22 mouse cellular contexts compared by ENCODE assay signal in genomic region chr2:31712716-31713115, GRCm38 (mm10). TPM values are rescaled to one million over a fixed set of nuclear protein-coding genes. Genes with fewer than 3 reads are reported as not detected.
A peak's percentile ranks its signal among the peaks of the same experiment; 100 is the strongest.
DNase-seq lines count a peak whose midpoint lies in the region; ATAC-seq and TF ChIP-seq lines count a peak whose summit lies in the region.
"Had no signal": no experiment of that assay in that cellular context is flagged by ENCODE, and none has a peak within 500 bp of the region (broad histone marks: within the 10 kb centered on the region; RNA-seq: fewer than 3 reads in every experiment).

No protein-coding gene starts in this region.

- H3K9ac ChIP-seq in forebrain, embryonic 14.5 days (ENCODE audit: low read length): no peak overlapping the region
- no peak overlapping the region for H3K9ac ChIP-seq in forebrain, embryonic 16.5 days (replicated peaks; ENCODE audit: low read depth, low read length)
- no peak overlapping the region for H3K9ac ChIP-seq in midbrain, postnatal 0 days (replicated peaks; ENCODE audit: low read length, poor library complexity, severe bottlenecking)
- no peak overlapping the region for H3K9ac ChIP-seq in midbrain, embryonic 16.5 days (ENCODE audit: low read depth, low read length)
- H3K9ac ChIP-seq: embryonic facial prominence, embryonic 12.5 days; forebrain, embryonic 13.5 days; forebrain, postnatal 0 days had no signal

- TF ChIP-seq CTCF in midbrain, postnatal 0 days (IDR thresholded peaks at IDR 0.05): no peak

- H3K27me3 ChIP-seq in forebrain, embryonic 14.5 days (replicated peaks; ENCODE audit: control insufficient read depth, insufficient read depth, low read length): no peaks in the 10 kb centered on the region
- H3K27me3 ChIP-seq in forebrain, embryonic 16.5 days (replicated peaks; ENCODE audit: control insufficient read depth, insufficient read depth, low read length): no peaks in the 10 kb centered on the region
- H3K27me3 ChIP-seq in midbrain, postnatal 0 days (ENCODE audit: insufficient read depth, low read length): no peaks in the 10 kb centered on the region
- H3K27me3 ChIP-seq in midbrain, embryonic 16.5 days (ENCODE audit: control insufficient read depth, insufficient read depth, low read depth, low read length): no peaks in the 10 kb centered on the region
- H3K27me3 ChIP-seq: CH12.LX; embryonic facial prominence, embryonic 12.5 days; forebrain, embryonic 13.5 days; Patski had no signal

- H3K9me3 ChIP-seq in forebrain, embryonic 14.5 days (replicated peaks; ENCODE audit: control insufficient read depth, low read length): no peaks in the 10 kb centered on the region
- no peaks in the 10 kb centered on the region for H3K9me3 ChIP-seq in forebrain, embryonic 16.5 days (ENCODE audit: control insufficient read depth, low read length)
- no peaks in the 10 kb centered on the region for H3K9me3 ChIP-seq in midbrain, postnatal 0 days (ENCODE audit: low read length)
- H3K9me3 ChIP-seq in midbrain, embryonic 16.5 days (replicated peaks; ENCODE audit: control insufficient read depth, low read length, poor library complexity, severe bottlenecking): no peaks in the 10 kb centered on the region
- H3K9me3 ChIP-seq: embryonic facial prominence, embryonic 10.5 days; embryonic facial prominence, embryonic 12.5 days; forebrain, embryonic 13.5 days; G1E had no signal

- ATAC-seq in forebrain, embryonic 14.5 days: no peak
- ATAC-seq in forebrain, embryonic 16.5 days: no peak
- ATAC-seq in midbrain, postnatal 0 days (ENCODE audit: low FRiP score): no peak
- no peak for ATAC-seq in midbrain, embryonic 16.5 days
- ATAC-seq: activated CD4-positive, CD25-positive, alpha-beta regulatory T cell, adult 4 months; CD4-positive, CD25-positive, alpha-beta regulatory T cell, adult 4 months; forebrain, embryonic 13.5 days; forebrain, postnatal 0 days; Patski had no signal

- H3K36me3 ChIP-seq in forebrain, embryonic 14.5 days (ENCODE audit: control insufficient read depth, insufficient read depth, low read length): no peaks in the 10 kb centered on the region
- H3K36me3 ChIP-seq in forebrain, embryonic 16.5 days (ENCODE audit: control insufficient read depth, insufficient read depth): no peaks in the 10 kb centered on the region
- H3K36me3 ChIP-seq in midbrain, postnatal 0 days (ENCODE audit: insufficient read depth, low read length): no peaks in the 10 kb centered on the region
- no peaks in the 10 kb centered on the region for H3K36me3 ChIP-seq in midbrain, embryonic 16.5 days (ENCODE audit: control insufficient read depth, insufficient read depth, low read length)

- H3K4me3 ChIP-seq in forebrain, embryonic 14.5 days (ENCODE audit: low read depth, low read length): no peak overlapping the region
- no peak overlapping the region for H3K4me3 ChIP-seq in forebrain, embryonic 16.5 days (replicated peaks; ENCODE audit: low read length)
- H3K4me3 ChIP-seq in midbrain, postnatal 0 days (ENCODE audit: low read depth, low read length): no peak overlapping the region
- no peak overlapping the region for H3K4me3 ChIP-seq in midbrain, embryonic 16.5 days (ENCODE audit: low read depth, low read length)
- H3K4me3 ChIP-seq: embryonic facial prominence, embryonic 10.5 days; embryonic facial prominence, embryonic 12.5 days; forebrain, embryonic 13.5 days had no signal

- peak; percentile 53 to 63 for DNase-seq in cerebellum, postnatal 10 days
- DNase-seq in cerebellum, adult 9-11 months: no peak
- peak; percentile 7 for DNase-seq in forebrain, embryonic 14.5 days (ENCODE audit: low spot score)
- DNase-seq in midbrain, postnatal 0 days (ENCODE audit: low spot score): peak; percentile 25
- DNase-seq: adrenal gland, adult 8-10 months; adrenal gland, postnatal 14 days; adrenal gland, postnatal 36 days; B cell, adult 2 months; cerebellum, adult 11-12 months; cerebellum, adult 8-10 months; cerebellum, postnatal 25 days; forebrain, postnatal 0 days had no signal

- H3K4me1 ChIP-seq in forebrain, embryonic 14.5 days (ENCODE audit: control insufficient read depth, insufficient read depth, low read length): no peaks in the 10 kb centered on the region
- H3K4me1 ChIP-seq in forebrain, embryonic 16.5 days (replicated peaks; ENCODE audit: control insufficient read depth, insufficient read depth, low read length): no peaks in the 10 kb centered on the region
- H3K4me1 ChIP-seq in midbrain, postnatal 0 days (ENCODE audit: insufficient read depth, low read length): no peaks in the 10 kb centered on the region
- no peaks in the 10 kb centered on the region for H3K4me1 ChIP-seq in midbrain, embryonic 16.5 days (ENCODE audit: control insufficient read depth, insufficient read depth, low read length)
- H3K4me1 ChIP-seq: embryonic facial prominence, embryonic 10.5 days; embryonic facial prominence, embryonic 12.5 days; forebrain, embryonic 13.5 days had no signal

- WGBS in forebrain, embryonic 14.5 days: 77% methylated on average over 2 of the region's 2 CpGs
- 79% methylated on average over 2 of the region's 2 CpGs for WGBS in forebrain, embryonic 16.5 days
- 83% methylated on average over 2 of the region's 2 CpGs for WGBS in midbrain, postnatal 0 days
- WGBS in midbrain, embryonic 16.5 days: 83% methylated on average over 2 of the region's 2 CpGs

- no peak overlapping the region for H3K4me2 ChIP-seq in forebrain, embryonic 14.5 days (ENCODE audit: low read length)
- no peak overlapping the region for H3K4me2 ChIP-seq in forebrain, embryonic 16.5 days (ENCODE audit: low read length)
- H3K4me2 ChIP-seq in midbrain, postnatal 0 days (ENCODE audit: low read depth, low read length, poor library complexity, severe bottlenecking): no peak overlapping the region
- H3K4me2 ChIP-seq in midbrain, embryonic 16.5 days (ENCODE audit: low read length): no peak overlapping the region
- H3K4me2 ChIP-seq: embryonic facial prominence, embryonic 12.5 days; forebrain, embryonic 13.5 days had no signal

- no peak overlapping the region for H3K27ac ChIP-seq in forebrain, embryonic 14.5 days (ENCODE audit: low read depth, low read length)
- H3K27ac ChIP-seq in forebrain, embryonic 16.5 days (ENCODE audit: low read length): no peak overlapping the region
- no peak overlapping the region for H3K27ac ChIP-seq in midbrain, postnatal 0 days (ENCODE audit: low read depth, low read length)
- H3K27ac ChIP-seq in midbrain, embryonic 16.5 days (ENCODE audit: low read length): no peak overlapping the region
- H3K27ac ChIP-seq: embryonic facial prominence, embryonic 10.5 days; embryonic facial prominence, embryonic 12.5 days; forebrain, embryonic 13.5 days had no signal

RNA-seq across cellular contexts. Expression of gene Abl1, which starts 24.5 kb away (rescaled TPM):
- polyA plus RNA-seq in forebrain, embryonic 14.5 days (2014; fragmentation: Nextera tagmentation; extraction: Ambion mirVana): 19.6 and 22.9 TPM in 2 replicates
- 23.5 and 23.8 TPM in 2 replicates for polyA plus RNA-seq in forebrain, embryonic 16.5 days (2015; fragmentation: Nextera tagmentation; extraction: Ambion mirVana)
- total RNA-seq in midbrain, postnatal 0 days (2014; rRNA removed): 44.9 and 50.1 TPM in 2 replicates
- 13.1 and 13.8 TPM in 2 replicates for polyA plus RNA-seq in midbrain, postnatal 0 days (2015; fragmentation: Nextera tagmentation; extraction: Ambion mirVana)
- polyA plus RNA-seq in midbrain, embryonic 16.5 days (2015; fragmentation: Nextera tagmentation; extraction: Ambion mirVana): 16.7 and 17.5 TPM in 2 replicates

RNA-seq across cellular contexts. Expression of gene Exosc2, which starts 42.2 kb away (rescaled TPM):
- polyA plus RNA-seq in forebrain, embryonic 14.5 days (2014; fragmentation: Nextera tagmentation; extraction: Ambion mirVana): 32.0 and 33.4 TPM in 2 replicates
- polyA plus RNA-seq in forebrain, embryonic 16.5 days (2015; fragmentation: Nextera tagmentation; extraction: Ambion mirVana): 42.3 and 44.0 TPM in 2 replicates
- total RNA-seq in midbrain, postnatal 0 days (2014; rRNA removed): 26.7 and 27.4 TPM in 2 replicates
- 32.2 and 36.8 TPM in 2 replicates for polyA plus RNA-seq in midbrain, postnatal 0 days (2015; fragmentation: Nextera tagmentation; extraction: Ambion mirVana)
- 40.0 and 42.2 TPM in 2 replicates for polyA plus RNA-seq in midbrain, embryonic 16.5 days (2015; fragmentation: Nextera tagmentation; extraction: Ambion mirVana)
